Mouse (Mus musculus) olfactory bulb, adult 2 months (tissue): Measurements from ENCODE around the gene Cobl.

Source experiments
- CTCF ChIP-seq: fragments of 200-500 bp; IDR thresholded peaks from 2 replicates; pipeline ENCODE4 v1.5.1; 2012; ENCODE audit warnings: low read depth, mild to moderate bottlenecking, low read length, moderate library complexity; ENCODE audit not compliant: insufficient read depth
- POLR2A ChIP-seq: fragments of 200-500 bp; IDR thresholded peaks from 2 replicates; pipeline ENCODE4 v1.6.1; 2012; ENCODE audit warnings: mild to moderate bottlenecking, low read depth, low read length, moderate library complexity; ENCODE audit not compliant: insufficient read depth

GRCm38 (mm10) chr11:12370957-12371356, 93.8 kb downstream of the Cobl start:
- no peak for TF ChIP-seq CTCF
- no peak for TF ChIP-seq POLR2A
